ENCODE assay signal across 17 mouse cellular contexts in the genomic region with DNA sequence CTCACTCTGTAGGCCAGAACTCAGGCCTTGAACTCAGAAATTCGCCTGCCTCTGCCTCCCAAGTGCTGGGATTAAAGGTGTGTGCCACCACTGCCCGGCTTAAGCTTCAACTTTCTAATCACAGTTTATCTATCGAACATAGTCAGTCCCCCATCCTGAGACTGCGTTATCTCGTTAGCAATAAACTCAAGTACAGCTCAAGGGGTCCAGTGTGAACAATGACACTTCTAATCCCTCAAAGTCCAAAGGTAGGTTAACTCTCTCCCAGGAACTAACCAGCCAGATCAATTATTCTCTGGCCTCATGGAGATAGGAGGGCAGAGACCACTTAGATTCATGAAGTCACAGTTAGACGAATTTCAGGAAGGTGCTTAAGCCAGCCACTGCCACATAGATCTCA.
"Had no signal": no experiment of that assay in that cellular context is flagged by ENCODE, and none has a peak within 500 bp of the region (broad histone marks: within the 10 kb centered on the region; RNA-seq: fewer than 3 reads in every experiment).

No protein-coding gene starts in this region.

- H3K4me3 ChIP-seq: midbrain, embryonic 10.5 days; midbrain, embryonic 12.5 days; myocyte; neural tube, embryonic 13.5 days; neural tube, embryonic 15.5 days had no signal

- H3K4me1 ChIP-seq: neural tube, embryonic 13.5 days; neural tube, embryonic 15.5 days had no signal

- DNase-seq: lung, adult 18-20 months; lung, embryonic 14.5 days; lung, postnatal 10 days; lung, postnatal 4 days; midbrain, embryonic 14.5 days; retina, postnatal 1 day; right cerebral cortex, postnatal 14 days; spleen, adult 18-20 months; thymus, adult 18-20 months; thymus, postnatal 14 days; thymus, postnatal 36 days had no signal

- H3K27me3 ChIP-seq: midbrain, embryonic 12.5 days; neural tube, embryonic 13.5 days; neural tube, embryonic 15.5 days had no signal

- H3K4me2 ChIP-seq: lung, embryonic 14.5 days; midbrain, embryonic 12.5 days; neural tube, embryonic 13.5 days; neural tube, embryonic 15.5 days had no signal

- H3K27ac ChIP-seq: midbrain, embryonic 10.5 days; midbrain, embryonic 12.5 days; neural tube, embryonic 13.5 days; neural tube, embryonic 15.5 days had no signal

- H3K9ac ChIP-seq: lung, embryonic 14.5 days; midbrain, embryonic 12.5 days; neural tube, embryonic 13.5 days; neural tube, embryonic 15.5 days had no signal

- H3K9me3 ChIP-seq: midbrain, embryonic 10.5 days; midbrain, embryonic 12.5 days; neural tube, embryonic 13.5 days; neural tube, embryonic 15.5 days had no signal

- ATAC-seq: midbrain, embryonic 16.5 days had no signal
